Mouse (Mus musculus) forebrain, embryonic 13.5 days (tissue): ENCODE results near the gene Slc15a3. TPM values are rescaled to one million over a fixed set of nuclear protein-coding genes. Genes with fewer than 3 reads are reported as not detected.

Experiments
- ATAC-seq: fragments of 200-750 bp; cut with Nextera tagmentation; 2 replicates; pipeline ENCODE4 v1.8.0; 2017
- H3K27ac ChIP-seq: fragments of 300-500 bp; sonication (generic); 2 replicates; pipeline ENCODE4 v1.5.1; 2015; ENCODE audit warnings: inconsistent platforms, mild to moderate bottlenecking, moderate library complexity
- H3K27me3 ChIP-seq: fragments of 300-500 bp; sonication (generic); 2 replicates; pipeline ENCODE4 v1.6.1; 2015; ENCODE audit warnings: mild to moderate bottlenecking, inconsistent platforms
- H3K36me3 ChIP-seq: fragments of 300-500 bp; sonication (generic); 2 replicates; pipeline ENCODE4 v1.6.1; 2015; ENCODE audit warnings: mild to moderate bottlenecking, inconsistent platforms; ENCODE audit not compliant: poor library complexity, severe bottlenecking
- H3K4me1 ChIP-seq: fragments of 300-500 bp; sonication (generic); 2 replicates; pipeline ENCODE4 v1.6.1; 2015; ENCODE audit warnings: inconsistent platforms
- H3K4me2 ChIP-seq: fragments of 300-500 bp; sonication (generic); 2 replicates; pipeline ENCODE4 v1.6.1; 2015; ENCODE audit warnings: inconsistent platforms, mild to moderate bottlenecking, moderate library complexity
- H3K4me3 ChIP-seq: fragments of 300-500 bp; sonication (generic); 2 replicates; pipeline ENCODE4 v1.5.1; 2015; ENCODE audit warnings: mild to moderate bottlenecking, inconsistent platforms
- H3K9ac ChIP-seq: fragments of 300-500 bp; sonication (generic); 2 replicates; pipeline ENCODE4 v1.6.1; 2015; ENCODE audit warnings: mild to moderate bottlenecking, inconsistent platforms
- H3K9me3 ChIP-seq: fragments of 300-500 bp; sonication (generic); replicated peaks from 2 replicates; pipeline ENCODE4 v1.6.1; 2016; ENCODE audit warnings: inconsistent platforms
- WGBS: fragments of 180-500 bp; shearing (Covaris S2); methylation state at CpG from one replicate; pipeline ENCODE4 v1.1.7; 2015; 5-methylcytosine and 5-hydroxymethylcytosine counted together
- polyA plus RNA-seq: library from polyadenylated mRNA; unstranded; fragments of >200 nt; fragmentation: Nextera tagmentation; extraction: Ambion mirVana; gene quantifications from 2 replicates; pipeline ENCODE4 v1.2.1, GENCODE M21; 2015

Slc15a3 gene
- polyA plus RNA-seq, 1 experiment from 2014 or later, result 0.15 TPM

- ATAC-seq, result no peak
- WGBS, result 42% methylated on average over 6 of the region's 7 CpGs
- H3K4me2 ChIP-seq, result peak overlapping the region; percentile 94
Observed at GRCm38 (mm10) chr19:10880085-10880974, 40.8 kb downstream of the Slc15a3 start.

GRCm38 (mm10) chr19:10880975-10881425 lies 41.5 kb downstream of the Slc15a3 start:
- WGBS, result under 1% methylated on average over 14 of the region's 14 CpGs
- ATAC-seq, result no peak; the same call in 1 of the 2 replicates
- H3K4me3 ChIP-seq, result peak overlapping the region; percentile 65

More at GRCm38 (mm10) chr19:10880085-10880974, 40.8 kb downstream of the Slc15a3 start:
- Histone ChIP-seq H3K9me3 (peaks cover 8% of the 10 kb centered on the region; the same call in 1 of the 2 replicates), H3K27me3 (no peaks in the 10 kb centered on the region), H3K4me3 (peak overlapping the region; percentile 65), H3K9ac (peak overlapping the region; percentile 82), H3K36me3 (peaks cover 11% of the 10 kb centered on the region; the same call in 1 of the 2 replicates), H3K4me1 (peaks cover 32% of the 10 kb centered on the region), H3K27ac (no peak overlapping the region; the same call in 1 of the 2 replicates)

GRCm38 (mm10) chr19:10881426-10882154 lies 42.1 kb downstream of the Slc15a3 start, which contains the start of gene Tmem109:
Gene Tmem109, minus strand, starts transcription at chr19:10882001.
- Histone ChIP-seq H3K4me1 (peaks cover 32% of the 10 kb centered on the region), H3K4me3 (peak within 1 kb of the TSS; percentile 65), H3K9me3 (peaks cover 11% of the 10 kb centered on the region; the same call in 1 of the 2 replicates), H3K4me2 (peak within 1 kb of the TSS; percentile 94), H3K36me3 (peaks cover 11% of the 10 kb centered on the region; the same call in 1 of the 2 replicates), H3K27ac (peak within 1 kb of the TSS; percentile 97), H3K27me3 (no peaks in the 10 kb centered on the region), H3K9ac (peak within 1 kb of the TSS; percentile 82)
- ATAC-seq, result peak; percentile 95
- under 1% methylated on average over 49 of the region's 49 CpGs for WGBS

More at GRCm38 (mm10) chr19:10880975-10881425, 41.5 kb downstream of the Slc15a3 start:
- Histone ChIP-seq H3K4me2 (peak overlapping the region; percentile 94), H3K9me3 (peaks cover 11% of the 10 kb centered on the region; the same call in 1 of the 2 replicates), H3K27ac (peak overlapping the region; percentile 97), H3K9ac (peak overlapping the region; percentile 82), H3K27me3 (no peaks in the 10 kb centered on the region), H3K36me3 (peaks cover 11% of the 10 kb centered on the region; the same call in 1 of the 2 replicates), H3K4me1 (peaks cover 32% of the 10 kb centered on the region)

GRCm38 (mm10) chr19:10892201-10892600 lies 52.7 kb downstream of the Slc15a3 start:
- H3K36me3 ChIP-seq, result peaks cover 1% of the 10 kb centered on the region; the same call in 1 of the 2 replicates
- no peaks in the 10 kb centered on the region for H3K9me3 ChIP-seq
- H3K4me2 ChIP-seq, result no peak overlapping the region
- H3K4me3 ChIP-seq, result no peak overlapping the region
- no peak overlapping the region for H3K27ac ChIP-seq
- no peak overlapping the region for H3K9ac ChIP-seq
- H3K4me1 ChIP-seq, result peaks cover 20% of the 10 kb centered on the region
- 87% methylated on average over 3 of the region's 3 CpGs for WGBS
- H3K27me3 ChIP-seq, result no peaks in the 10 kb centered on the region
- no peak for ATAC-seq

- peak within 1 kb of the TSS; percentile 92 for H3K27ac ChIP-seq
- H3K4me3 ChIP-seq, result peak within 1 kb of the TSS; percentile 90
- peak; percentile 97 for ATAC-seq
- H3K27me3 ChIP-seq, result no peaks in the 10 kb centered on the region
- under 1% methylated on average over 42 of the region's 43 CpGs for WGBS
- no peaks in the 10 kb centered on the region for H3K9me3 ChIP-seq
- H3K9ac ChIP-seq, result peak within 1 kb of the TSS; percentile 94
- H3K4me2 ChIP-seq, result peak within 1 kb of the TSS; percentile 89
- peaks cover 30% of the 10 kb centered on the region for H3K36me3 ChIP-seq
- H3K4me1 ChIP-seq, result peaks cover 23% of the 10 kb centered on the region
Observed at GRCm38 (mm10) chr19:10895016-10895528, 55.5 kb downstream of the Slc15a3 start, which contains the start of gene Prpf19. Gene Prpf19, plus strand, starts transcription at chr19:10895231.

- WGBS, result 2% methylated on average over 16 of the region's 16 CpGs
- ATAC-seq, result no peak
- Histone ChIP-seq H3K27ac (peak overlapping the region; percentile 92), H3K36me3 (peaks cover 36% of the 10 kb centered on the region), H3K9ac (peak overlapping the region; percentile 94), H3K4me2 (peak overlapping the region; percentile 89), H3K9me3 (no peaks in the 10 kb centered on the region), H3K4me3 (peak overlapping the region; percentile 90), H3K4me1 (peaks cover 23% of the 10 kb centered on the region), H3K27me3 (no peaks in the 10 kb centered on the region)
Observed at GRCm38 (mm10) chr19:10895708-10896107, 56.2 kb downstream of the Slc15a3 start.

- Histone ChIP-seq H3K27me3 (no peaks in the 10 kb centered on the region), H3K36me3 (peaks cover 48% of the 10 kb centered on the region), H3K27ac (no peak overlapping the region), H3K4me1 (peaks cover 23% of the 10 kb centered on the region), H3K9me3 (no peaks in the 10 kb centered on the region), H3K4me2 (peak overlapping the region; percentile 89), H3K9ac (peak overlapping the region; percentile 94), H3K4me3 (peak overlapping the region; percentile 90)
- ATAC-seq, result no peak
- 87% methylated on average over 7 of the region's 7 CpGs for WGBS
Observed at GRCm38 (mm10) chr19:10896849-10897248, 57.3 kb downstream of the Slc15a3 start.

GRCm38 (mm10) chr19:10897491-10897890 lies 58.0 kb downstream of the Slc15a3 start:
- Histone ChIP-seq H3K9me3 (no peaks in the 10 kb centered on the region), H3K36me3 (peaks cover 54% of the 10 kb centered on the region), H3K4me3 (no peak overlapping the region), H3K4me1 (peaks cover 23% of the 10 kb centered on the region), H3K4me2 (no peak overlapping the region; the same call in 1 of the 2 replicates), H3K27me3 (no peaks in the 10 kb centered on the region), H3K27ac (no peak overlapping the region), H3K9ac (no peak overlapping the region)
- WGBS, result 88% methylated on average over 8 of the region's 8 CpGs
- ATAC-seq, result no peak

- no peak overlapping the region for H3K9ac ChIP-seq
Observed at GRCm38 (mm10) chr19:10900315-10900714, 60.8 kb downstream of the Slc15a3 start.

GRCm38 (mm10) chr19:10901046-10901445 lies 61.5 kb downstream of the Slc15a3 start:
- no peak for ATAC-seq
- H3K4me1 ChIP-seq, result peaks cover 15% of the 10 kb centered on the region
- H3K9me3 ChIP-seq, result no peaks in the 10 kb centered on the region
- H3K4me2 ChIP-seq, result no peak overlapping the region
- no peak overlapping the region for H3K4me3 ChIP-seq
- WGBS, result 93% methylated on average over 5 of the region's 5 CpGs
- H3K27ac ChIP-seq, result no peak overlapping the region
- no peaks in the 10 kb centered on the region for H3K27me3 ChIP-seq
- H3K36me3 ChIP-seq, result peaks cover 90% of the 10 kb centered on the region
- no peak overlapping the region for H3K9ac ChIP-seq

More at GRCm38 (mm10) chr19:10900315-10900714, 60.8 kb downstream of the Slc15a3 start:
- H3K4me1 ChIP-seq, result peaks cover 19% of the 10 kb centered on the region
- no peak for ATAC-seq
- no peak overlapping the region for H3K4me3 ChIP-seq
- H3K27ac ChIP-seq, result no peak overlapping the region
- H3K36me3 ChIP-seq, result peaks cover 82% of the 10 kb centered on the region
- WGBS, result 84% methylated on average over 6 of the region's 6 CpGs
- no peaks in the 10 kb centered on the region for H3K27me3 ChIP-seq
- no peaks in the 10 kb centered on the region for H3K9me3 ChIP-seq
- H3K4me2 ChIP-seq, result no peak overlapping the region

- Histone ChIP-seq H3K4me2 (no peak overlapping the region), H3K4me1 (no peaks in the 10 kb centered on the region), H3K4me3 (no peak overlapping the region), H3K9ac (no peak overlapping the region), H3K9me3 (no peaks in the 10 kb centered on the region), H3K27me3 (no peaks in the 10 kb centered on the region), H3K27ac (no peak overlapping the region), H3K36me3 (peaks cover 91% of the 10 kb centered on the region)
- ATAC-seq, result no peak
- WGBS, result 94% methylated on average over 5 of the region's 5 CpGs
Observed at GRCm38 (mm10) chr19:10904512-10904911, 65.0 kb downstream of the Slc15a3 start.
